Mouse (Mus musculus) naive thymus-derived CD4-positive, alpha-beta T cell, adult 5 months (primary cell): ENCODE data around the gene Timm10b. TPM values are rescaled to one million over a fixed set of nuclear protein-coding genes. Genes with fewer than 3 reads are reported as not detected.

ENCODE experiments used
- polyA plus RNA-seq: library from polyadenylated mRNA; unstranded; fragments of 100-300 nt; shearing (Covaris generic); gene quantifications from one replicate; pipeline ENCODE4 v1.2.1, GENCODE M21; 2017

Timm10b gene
- polyA plus RNA-seq, result 127 TPM

DNA sequence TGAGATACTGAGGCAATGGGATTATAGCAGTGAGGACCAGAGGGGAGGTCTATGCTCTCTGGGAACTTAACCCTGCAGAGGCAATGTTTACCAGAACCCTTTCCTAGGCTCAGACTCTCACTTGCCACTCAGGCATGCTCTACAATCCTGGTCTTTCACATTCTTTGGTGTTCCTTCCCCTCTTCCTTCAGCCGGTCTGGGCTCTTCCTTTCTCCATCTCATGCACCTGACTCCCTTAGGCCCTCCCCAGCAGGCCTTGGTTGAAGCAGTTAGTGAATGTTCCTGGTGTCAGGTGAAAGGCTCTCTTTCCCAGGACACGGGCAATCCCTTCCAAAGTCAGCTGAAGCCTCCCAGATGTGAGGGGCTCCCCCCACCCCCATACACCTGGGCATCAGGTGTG is at the start of gene Timm10b:
Timm10b (plus strand) TSS at position 301 of the 400 bp plus-strand sequence.

DNA sequence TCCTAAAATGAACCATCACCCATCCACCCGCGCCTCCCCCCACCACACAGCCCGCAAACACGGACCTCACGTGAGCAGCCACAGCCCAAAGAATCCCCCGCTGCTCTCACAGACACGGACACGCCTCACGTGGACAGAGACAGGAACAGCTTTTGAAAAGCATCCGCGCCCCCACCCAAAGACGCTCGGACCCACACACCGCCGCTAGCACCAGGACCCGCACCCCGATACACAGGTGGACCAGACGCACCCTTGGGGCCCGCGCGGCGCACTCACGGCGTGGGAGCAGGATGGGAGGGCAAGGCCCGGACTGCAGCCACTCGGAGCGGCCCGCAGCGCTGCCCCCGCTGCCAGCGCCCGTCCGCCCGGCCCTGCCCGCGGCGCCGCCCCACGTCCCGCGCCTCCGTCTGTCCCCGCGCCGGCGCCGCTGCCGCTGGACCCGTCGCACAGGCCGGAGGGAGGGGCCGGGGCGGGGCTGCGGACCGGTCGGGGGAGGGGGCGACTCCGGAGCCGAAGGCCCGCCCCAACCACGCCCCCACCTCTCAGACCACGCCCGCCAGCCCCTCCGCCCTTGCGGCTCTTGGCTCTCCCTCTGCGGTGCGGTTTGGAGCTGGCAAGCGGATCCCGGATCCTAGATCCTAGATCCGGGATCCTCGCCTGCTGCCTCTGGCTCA is 6.6 kb upstream of the Timm10b start, which contains the start of gene Trim3:
Trim3 (minus strand) TSS at position 445 of the 674 bp plus-strand sequence.

DNA sequence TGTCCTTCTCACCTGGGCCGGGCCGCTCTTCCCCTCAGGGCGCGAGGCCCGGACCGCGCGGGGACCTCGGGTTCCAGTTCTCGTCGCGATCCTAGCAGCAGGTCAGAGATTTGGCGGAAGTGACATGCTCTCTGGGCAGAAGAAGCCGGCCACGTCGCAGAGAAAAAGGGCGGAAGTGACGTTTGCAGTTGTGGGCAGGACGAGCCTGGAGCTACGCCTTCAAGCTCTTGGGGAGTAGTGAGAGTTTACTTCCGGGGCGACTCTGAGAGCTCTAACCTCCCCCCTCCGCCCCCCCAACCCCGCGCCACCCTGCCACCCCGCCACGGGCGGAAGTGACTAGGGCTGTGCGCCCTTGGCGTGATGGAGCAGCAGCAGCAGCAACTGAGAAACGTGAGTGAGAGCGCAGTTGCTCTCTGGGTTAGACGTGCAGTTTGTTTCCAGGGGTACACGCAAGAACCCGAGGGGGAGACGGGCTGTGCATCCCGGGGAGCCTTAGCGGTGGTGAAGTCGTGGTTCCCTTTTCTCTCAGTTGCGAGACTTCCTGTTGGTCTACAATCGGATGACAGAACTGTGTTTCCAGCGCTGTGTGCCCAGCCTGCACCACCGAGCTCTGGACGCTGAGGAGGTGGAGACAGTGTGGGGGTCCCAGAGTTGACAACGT is 507 bp downstream of the Timm10b start, which contains the start of the genes Arfip2 and Gm45799:
Arfip2 (minus strand) TSS at position 184 of the 661 bp plus-strand sequence.
Gm45799 (plus strand) TSS at position 320 of the 661 bp plus-strand sequence.

DNA sequence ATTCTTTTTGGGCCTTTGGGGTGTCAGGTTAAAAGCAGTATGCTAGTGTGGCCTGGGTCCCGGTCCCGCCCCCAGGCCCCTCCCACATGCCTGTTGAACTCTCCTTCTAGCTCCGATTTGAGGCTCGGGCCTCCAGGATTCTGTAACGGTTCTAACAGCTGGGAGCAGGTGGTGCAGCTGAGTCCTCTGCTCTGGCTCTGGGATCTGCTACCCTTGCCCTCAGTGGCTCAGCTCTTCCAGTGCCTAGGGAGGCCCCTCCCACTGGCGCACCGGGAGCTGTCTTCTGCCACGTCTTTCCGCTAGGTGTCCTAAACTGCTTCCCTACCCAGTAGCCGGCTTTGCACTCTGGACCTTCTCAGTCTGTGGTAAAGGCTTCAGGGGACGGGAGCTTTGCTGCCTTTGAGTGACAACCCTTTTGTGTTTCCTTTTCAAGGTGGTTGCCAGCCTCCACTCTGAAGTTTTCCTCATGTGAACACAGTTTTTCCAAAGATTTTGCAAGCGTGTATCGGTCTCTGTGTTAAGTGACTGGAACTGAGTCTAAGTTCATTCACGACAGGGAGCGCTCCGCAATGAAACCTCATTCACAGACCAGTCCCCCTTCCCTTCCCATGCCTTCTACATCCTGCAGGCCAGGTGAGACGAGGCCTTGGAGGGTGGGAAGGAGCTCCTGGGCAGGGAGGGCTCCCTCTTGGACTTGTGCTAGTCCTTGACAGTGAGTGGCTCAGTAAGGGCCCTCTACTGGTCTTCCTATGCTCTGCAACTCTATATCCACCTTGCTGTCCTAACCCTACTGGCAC is 11.0 kb downstream of the Timm10b start, which contains the start of gene Dnhd1:
Dnhd1 (plus strand) TSS at position 189 of the 797 bp plus-strand sequence.

Other genes with a start within 250 kb of the Timm10b start
- 32.2 TPM for gene Fam160a2, start 240.0 kb upstream of the Timm10b start, polyA plus RNA-seq
- not detected for gene Cnga4, start 235.5 kb upstream of the Timm10b start, polyA plus RNA-seq
- not detected for gene Cckbr, start 214.3 kb upstream of the Timm10b start, polyA plus RNA-seq
- gene Cavin3, start 157.8 kb upstream of the Timm10b start, polyA plus RNA-seq, result not detected
- gene Smpd1, start 85.7 kb upstream of the Timm10b start, polyA plus RNA-seq, result 16.7 TPM
- 1.8 TPM for gene Apbb1, start 58.4 kb upstream of the Timm10b start, polyA plus RNA-seq
- gene Hpx, start 39.9 kb upstream of the Timm10b start, polyA plus RNA-seq, result not detected
- 11.9 TPM for gene Trim3, start 6.5 kb upstream of the Timm10b start, polyA plus RNA-seq
- gene Arfip2, start 360 bp downstream of the Timm10b start, polyA plus RNA-seq, result 13.5 TPM
- 9.3 TPM for gene Gm45799, start 496 bp downstream of the Timm10b start, polyA plus RNA-seq
- gene Dnhd1, start 10.8 kb downstream of the Timm10b start, polyA plus RNA-seq, result 4.0 TPM
- gene Ilk, start 96.5 kb downstream of the Timm10b start, polyA plus RNA-seq, result 182 TPM
- gene Rrp8, start 97.3 kb downstream of the Timm10b start, polyA plus RNA-seq, result 30.1 TPM
- gene Taf10, start 104.3 kb downstream of the Timm10b start, polyA plus RNA-seq, result 266 TPM
- 88.3 TPM for gene Tpp1, start 112.2 kb downstream of the Timm10b start, polyA plus RNA-seq
- gene Dchs1, start 147.6 kb downstream of the Timm10b start, polyA plus RNA-seq, result not detected
- gene Mrpl17, start 171.0 kb downstream of the Timm10b start, polyA plus RNA-seq, result 51.9 TPM